Mouse (Mus musculus): ENCODE measurements around the gene Arhgef28.

Arhgef28 gene

GRCm38 (mm10) chr13:98009070-98009469 is 197.2 kb downstream of the Arhgef28 start:
- no peak for DNase-seq

GRCm38 (mm10) chr13:98008588-98008987 is 197.7 kb downstream of the Arhgef28 start:
- DNase-seq, result no peak

- no peak for DNase-seq
Observed at GRCm38 (mm10) chr13:98005611-98006218, 200.5 kb downstream of the Arhgef28 start.

GRCm38 (mm10) chr13:98004647-98005414 is 201.4 kb downstream of the Arhgef28 start:
- DNase-seq, result no peak

- no peak for DNase-seq
Observed at GRCm38 (mm10) chr13:98003690-98004089, 202.5 kb downstream of the Arhgef28 start.

- no peak for DNase-seq
Observed at GRCm38 (mm10) chr13:98002598-98002997, 203.6 kb downstream of the Arhgef28 start.

- no peak for DNase-seq
Observed at GRCm38 (mm10) chr13:98002121-98002520, 204.1 kb downstream of the Arhgef28 start.

- no peak for DNase-seq
Observed at GRCm38 (mm10) chr13:98001719-98002118, 204.5 kb downstream of the Arhgef28 start.

GRCm38 (mm10) chr13:98000841-98001240 is 205.4 kb downstream of the Arhgef28 start:
- no peak for DNase-seq

GRCm38 (mm10) chr13:97999130-97999529 is 207.1 kb downstream of the Arhgef28 start:
- no peak for DNase-seq

- no peak for DNase-seq
Observed at GRCm38 (mm10) chr13:97998570-97998969, 207.7 kb downstream of the Arhgef28 start.

GRCm38 (mm10) chr13:97990939-97991338 is 215.3 kb downstream of the Arhgef28 start:
- no peak for DNase-seq

GRCm38 (mm10) chr13:97988796-97989195 is 217.4 kb downstream of the Arhgef28 start:
- no peak for DNase-seq

- no peak for DNase-seq
Observed at GRCm38 (mm10) chr13:97986691-97987090, 219.5 kb downstream of the Arhgef28 start.

GRCm38 (mm10) chr13:97977104-97977503 is 229.1 kb downstream of the Arhgef28 start:
- no peak for DNase-seq

- DNase-seq, result no peak
Observed at GRCm38 (mm10) chr13:97976642-97977041, 229.6 kb downstream of the Arhgef28 start.

GRCm38 (mm10) chr13:97974532-97975194 is 231.6 kb downstream of the Arhgef28 start:
- no peak for DNase-seq

- DNase-seq, result no peak
Observed at GRCm38 (mm10) chr13:97973915-97974314, 232.3 kb downstream of the Arhgef28 start.

- no peak for DNase-seq
Observed at GRCm38 (mm10) chr13:97966077-97966476, 240.2 kb downstream of the Arhgef28 start.

- DNase-seq, result no peak
Observed at GRCm38 (mm10) chr13:97964892-97965424, 241.3 kb downstream of the Arhgef28 start.

GRCm38 (mm10) chr13:97960142-97960541 is 246.1 kb downstream of the Arhgef28 start:
- no peak for DNase-seq

GRCm38 (mm10) chr13:97959394-97959888 is 246.8 kb downstream of the Arhgef28 start:
- no peak for DNase-seq

GRCm38 (mm10) chr13:97955759-97956158 is 250.5 kb downstream of the Arhgef28 start:
- DNase-seq, result no peak
